Mouse (Mus musculus): ENCODE results near the gene Ninj1. TPM values are rescaled to one million over a fixed set of nuclear protein-coding genes. Genes with fewer than 3 reads are reported as not detected.

Gene Ninj1
- total RNA-seq, 2 experiments from 2014 or later = 49.0 to 51.9 TPM

DNA sequence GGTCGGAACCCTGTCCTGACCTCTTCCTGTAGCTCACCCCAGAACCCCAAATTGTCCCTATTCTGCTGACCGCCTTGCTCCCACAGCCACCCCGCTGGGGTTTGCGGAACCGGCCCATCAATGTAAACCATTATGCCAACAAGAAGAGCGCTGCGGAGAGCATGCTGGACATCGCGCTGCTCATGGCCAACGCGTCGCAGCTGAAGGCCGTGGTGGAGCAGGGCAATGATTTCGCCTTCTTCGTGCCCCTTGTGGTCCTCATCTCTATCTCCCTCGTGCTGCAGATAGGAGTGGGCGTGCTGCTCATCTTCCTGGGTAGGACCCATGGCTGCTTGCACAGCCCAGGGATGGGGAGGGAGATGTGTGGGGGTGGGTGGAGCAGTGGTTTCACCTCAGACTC lies 6.4 kb downstream of the Ninj1 start:
- DNase-seq (ENCODE audit: low spot score in 2 of 2) = no peak

DNA sequence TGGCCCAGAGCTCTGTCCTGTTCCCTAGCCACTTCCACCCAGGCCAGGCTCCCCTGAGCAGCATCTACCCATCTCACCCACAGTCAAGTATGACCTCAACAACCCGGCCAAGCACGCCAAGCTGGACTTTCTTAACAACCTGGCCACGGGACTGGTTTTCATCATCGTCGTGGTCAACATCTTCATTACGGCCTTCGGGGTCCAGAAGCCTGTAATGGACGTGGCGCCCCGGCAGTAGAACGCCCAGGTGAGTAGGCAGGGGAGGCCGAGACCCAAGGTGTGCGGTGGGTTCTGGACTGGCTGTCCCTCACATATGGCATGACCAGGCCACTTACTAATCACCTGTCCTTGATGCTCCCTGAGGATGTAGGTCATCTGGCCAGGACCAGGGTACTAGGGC lies 7.5 kb downstream of the Ninj1 start:
- DNase-seq (ENCODE audit: low spot score in 2 of 2) = no peak

DNA sequence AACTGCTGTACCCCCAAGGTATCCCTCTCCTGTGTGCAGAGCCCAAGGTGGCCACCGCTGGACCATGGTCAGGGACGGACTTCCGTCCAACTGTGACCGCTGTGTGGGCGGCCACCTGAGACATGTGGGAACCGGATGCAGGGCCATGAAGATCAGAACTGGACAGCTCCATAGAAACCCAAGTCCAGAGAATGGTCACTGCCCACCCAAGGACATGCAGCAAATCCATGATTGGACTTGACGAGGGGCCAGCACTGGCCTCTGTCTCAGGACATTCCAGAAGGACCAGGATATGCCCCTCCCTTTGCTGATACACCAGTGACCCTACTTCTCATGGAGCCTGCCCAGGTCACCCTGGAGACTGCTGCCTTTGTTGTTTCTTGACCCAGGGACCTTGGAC lies 8.4 kb downstream of the Ninj1 start:
- DNase-seq (ENCODE audit: low spot score in 2 of 2) = no peak

DNA sequence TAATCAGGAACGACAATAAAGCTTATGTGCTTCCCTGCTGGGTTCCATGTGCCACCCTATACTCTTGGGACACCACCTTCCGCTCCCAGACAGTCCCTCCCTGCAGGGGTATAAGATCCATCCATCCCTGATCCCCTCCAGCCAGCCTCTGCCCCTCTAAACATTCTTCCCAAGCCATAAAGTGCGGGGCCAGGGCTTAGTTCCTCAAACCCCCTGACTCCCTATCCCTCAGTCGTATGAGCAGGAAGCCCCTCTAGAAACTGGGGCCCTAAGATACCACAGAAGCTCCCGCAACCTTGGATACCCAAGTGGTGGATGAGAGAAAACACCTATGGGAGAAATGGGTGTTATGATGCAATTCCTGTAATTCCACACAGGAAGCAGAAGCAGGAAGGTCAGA lies 8.9 kb downstream of the Ninj1 start:
- no peak for DNase-seq (ENCODE audit: low spot score in 2 of 2)

DNA sequence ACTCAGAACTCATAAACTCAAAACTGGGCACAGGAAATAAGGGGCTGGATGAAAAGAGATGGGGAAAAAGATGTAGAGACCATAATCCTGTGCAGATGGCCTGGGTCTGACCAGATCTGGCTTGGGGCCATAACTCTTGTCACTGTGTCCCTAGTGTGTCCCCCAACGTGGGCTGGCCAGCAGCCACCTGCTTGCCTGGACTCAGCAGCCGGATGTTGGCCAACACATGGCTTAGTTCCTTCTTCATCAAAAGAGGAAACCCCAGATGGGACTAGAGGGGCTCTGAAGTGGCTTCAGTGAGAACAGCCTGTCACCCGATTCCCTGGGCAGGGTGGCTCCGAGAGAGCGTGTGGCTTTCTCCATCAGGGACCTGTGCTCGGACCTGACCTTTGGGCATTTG lies 9.5 kb downstream of the Ninj1 start:
- no peak for DNase-seq (ENCODE audit: low spot score in 2 of 2)

DNA sequence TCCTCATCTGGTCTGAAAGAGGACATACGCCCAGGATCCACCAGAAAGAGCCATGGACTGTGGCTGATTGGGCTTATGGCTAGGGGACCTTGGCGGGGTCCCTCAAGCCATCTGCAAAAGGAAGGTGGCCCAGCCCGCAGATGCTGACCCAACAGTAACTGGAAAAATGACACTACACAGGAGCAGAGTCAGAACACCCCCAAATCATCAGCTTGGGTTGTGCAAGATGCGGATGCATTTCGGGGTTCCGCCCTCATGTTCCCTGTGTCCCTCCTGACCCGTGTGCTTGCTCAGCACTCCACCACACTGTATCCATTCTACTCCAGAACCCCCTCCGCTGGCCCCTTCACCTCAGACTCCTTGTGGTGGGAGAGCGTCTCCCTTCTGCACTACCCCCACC lies 11.4 kb downstream of the Ninj1 start:
- DNase-seq (ENCODE audit: low spot score in 2 of 2) = no peak

DNA sequence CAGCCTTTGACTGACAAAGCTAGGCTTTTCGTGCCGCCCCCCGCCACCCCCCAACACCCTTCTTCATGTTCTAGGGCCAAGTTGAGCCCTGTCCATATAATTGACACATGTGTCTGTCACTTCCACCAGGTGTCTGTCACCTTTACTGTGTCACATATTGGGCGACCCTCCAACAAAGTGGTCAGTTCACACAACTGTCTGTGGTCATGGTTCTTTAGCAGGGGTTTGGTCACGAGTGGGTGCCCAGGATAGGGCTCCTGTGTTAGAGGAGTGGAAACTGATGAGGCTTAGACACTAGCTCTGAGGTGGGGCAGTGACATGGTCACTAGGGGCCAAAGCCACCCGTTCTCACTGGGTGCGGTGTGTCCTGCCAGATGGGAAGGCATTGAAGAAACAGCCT lies 12.6 kb downstream of the Ninj1 start:
- DNase-seq (ENCODE audit: low spot score in 2 of 2) = no peak

DNA sequence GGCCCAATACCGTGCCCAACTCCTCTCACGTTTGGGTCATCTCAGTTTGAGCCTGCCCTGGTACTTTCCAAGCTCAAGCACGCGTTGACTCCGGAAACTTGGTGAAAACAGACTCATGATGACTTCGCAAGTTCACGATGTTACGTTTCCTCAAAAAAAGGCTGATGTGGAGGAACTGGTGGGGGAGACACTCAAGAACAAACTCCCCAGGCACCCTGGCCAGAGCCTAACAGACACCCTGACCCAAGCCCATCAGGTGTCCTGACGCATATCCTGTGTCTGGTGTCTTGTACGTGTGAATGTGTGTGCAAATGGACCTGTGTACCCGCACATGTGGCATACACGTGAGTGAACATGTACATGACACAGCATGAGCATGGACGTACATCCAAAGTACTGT lies 13.4 kb downstream of the Ninj1 start:
- no peak for DNase-seq (ENCODE audit: low spot score in 2 of 2)

DNA sequence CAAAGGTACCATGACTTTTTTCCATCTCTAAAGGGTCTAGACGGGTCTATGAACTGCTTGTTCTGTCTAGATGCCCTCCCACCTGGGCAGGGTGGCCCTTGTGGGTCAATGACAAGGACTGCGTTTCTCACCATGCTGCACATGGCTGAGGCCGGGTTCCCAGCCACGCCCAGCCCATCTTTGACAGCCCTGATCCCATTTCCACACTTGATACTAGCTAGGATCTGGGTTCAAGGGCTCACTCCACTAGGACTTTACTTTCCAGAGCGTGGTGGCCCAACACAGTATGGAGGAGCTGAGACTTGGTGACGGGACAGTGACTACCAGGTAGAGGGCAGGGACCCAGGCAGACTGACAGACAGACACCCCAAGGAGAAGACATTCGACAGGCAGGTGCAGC lies 15.3 kb downstream of the Ninj1 start:
- DNase-seq (ENCODE audit: low spot score in 2 of 2) = no peak

DNA sequence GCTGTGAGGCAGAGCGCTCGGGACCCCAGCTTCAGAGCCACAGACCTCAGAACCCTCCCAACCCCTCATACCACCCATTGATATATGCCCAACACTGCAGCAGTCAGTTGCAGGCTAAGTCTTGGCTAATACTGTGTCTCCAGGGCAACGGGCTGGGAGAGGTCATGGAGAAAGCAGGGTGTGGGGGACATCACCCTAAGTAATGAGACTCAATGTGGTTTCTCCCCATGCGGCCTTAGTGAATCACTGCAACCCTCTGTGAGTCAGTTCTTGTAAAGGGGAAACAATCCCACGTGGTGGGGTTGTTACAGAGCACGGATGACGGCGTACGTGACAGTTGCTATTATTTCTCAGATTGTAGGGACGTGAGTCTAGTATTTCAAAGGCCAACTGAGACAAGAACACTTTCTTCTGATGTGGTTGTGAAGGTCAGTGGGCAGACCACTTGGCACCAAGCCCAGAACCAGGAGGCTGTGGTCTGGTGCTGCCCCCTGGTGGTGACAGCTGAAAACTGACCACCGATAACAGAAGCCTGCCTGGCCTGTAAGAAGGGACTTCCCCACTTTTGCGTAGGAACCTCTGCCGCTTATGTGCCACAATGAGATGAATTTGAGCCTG lies 18.2 kb downstream of the Ninj1 start:
- DNase-seq (ENCODE audit: low spot score in 2 of 2) = peak; percentile 85 to 89

DNA sequence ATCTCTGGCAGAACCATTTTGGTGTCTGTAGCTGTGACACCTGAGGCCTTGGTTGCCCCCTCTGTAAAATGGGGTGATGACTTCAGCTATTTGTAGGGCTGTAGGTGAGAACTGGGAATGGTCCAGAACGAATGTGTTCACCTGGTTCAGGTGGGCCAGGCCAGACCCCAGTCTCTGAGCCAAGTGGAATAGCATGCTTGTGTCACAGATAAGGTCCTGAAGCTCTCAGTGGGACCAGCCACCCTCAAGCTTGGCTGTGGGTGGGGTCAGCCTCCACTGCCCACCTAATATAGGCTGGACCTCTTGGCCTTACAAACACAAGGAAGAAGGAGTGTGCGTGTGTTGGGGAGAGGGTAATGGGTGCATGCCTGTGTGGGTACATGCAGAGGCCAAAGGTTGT lies 19.1 kb downstream of the Ninj1 start:
- DNase-seq (ENCODE audit: low spot score in 2 of 2) = no peak

DNA sequence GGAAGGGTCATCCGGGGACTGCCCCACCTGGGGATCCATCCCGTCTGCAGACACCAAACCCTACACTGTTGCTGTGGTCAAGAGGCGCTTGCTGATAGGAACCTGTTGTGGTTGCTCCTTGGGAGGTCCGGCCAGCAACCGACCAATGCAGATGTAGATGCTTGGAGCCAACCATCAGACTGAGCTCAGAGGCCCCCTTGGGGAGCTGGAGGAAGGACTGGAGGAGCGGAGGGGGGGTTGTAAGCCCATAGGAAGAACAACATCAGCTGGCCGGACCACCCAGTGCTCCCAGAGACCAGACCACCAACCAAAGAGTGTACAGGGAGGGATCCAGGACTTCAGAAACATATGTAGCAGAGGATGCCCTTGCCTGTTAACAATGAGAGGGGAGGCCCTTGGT lies 22.0 kb downstream of the Ninj1 start:
- DNase-seq (ENCODE audit: low spot score in 2 of 2) = no peak

DNA sequence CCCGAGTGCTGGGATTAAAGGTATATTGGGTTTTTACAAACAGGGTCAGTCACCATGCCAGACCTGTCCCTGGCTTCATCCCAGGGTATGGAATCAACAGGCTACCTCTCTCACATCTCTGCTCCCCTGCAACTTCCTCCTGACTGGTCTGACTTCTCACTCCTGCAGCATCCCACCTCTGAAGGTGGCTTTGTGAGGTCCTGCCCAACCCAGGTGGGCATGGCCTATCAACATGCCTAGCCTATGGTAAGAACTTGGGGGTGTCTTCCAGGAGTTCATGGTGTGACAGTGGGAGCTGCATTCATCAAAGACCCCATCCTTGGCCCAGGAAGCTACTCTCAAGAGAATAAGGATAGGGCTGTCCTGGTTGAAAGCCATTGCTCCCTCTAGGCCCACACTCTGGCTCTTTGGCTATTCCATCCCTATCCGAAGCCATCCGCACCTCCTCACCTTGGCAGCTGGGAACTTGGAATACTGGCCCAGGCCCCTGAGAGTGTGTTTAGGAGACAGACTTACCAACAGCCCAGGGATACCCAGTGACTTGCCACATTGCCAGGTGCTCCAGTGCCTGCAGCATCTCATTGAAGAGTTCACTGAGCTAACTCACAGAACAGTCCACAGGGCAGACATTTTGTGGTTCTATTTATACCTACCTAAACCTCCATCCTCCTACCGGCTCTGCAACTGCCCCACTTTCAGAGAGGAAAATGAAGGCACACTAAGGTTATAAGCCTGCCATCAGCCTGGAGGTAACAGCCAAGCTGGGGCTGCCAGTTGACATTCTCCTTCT lies 25.6 kb downstream of the Ninj1 start:
- no peak for DNase-seq (ENCODE audit: low spot score in 2 of 2)

DNA sequence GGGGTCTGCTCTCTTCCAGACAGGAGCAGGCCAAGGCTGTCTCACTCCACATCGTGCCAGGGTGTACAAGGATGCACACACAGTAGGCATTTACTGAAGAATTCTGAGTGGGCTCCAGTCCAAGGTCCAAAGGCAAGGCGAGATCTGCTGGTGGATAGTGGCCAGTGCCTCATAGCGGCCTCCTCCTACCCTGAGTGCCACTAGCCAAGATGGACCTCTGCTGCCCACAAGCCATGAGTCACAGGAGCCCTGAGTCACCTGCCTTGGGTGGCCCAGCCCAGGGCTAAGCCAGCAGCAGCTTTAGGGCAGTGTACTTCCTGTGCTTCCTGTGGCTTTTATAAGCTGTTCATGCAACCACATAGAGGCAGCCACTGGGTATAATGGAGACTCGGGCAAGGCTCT lies 26.2 kb downstream of the Ninj1 start:
- peak in 1 of 2 experiments; percentile 34 for DNase-seq (ENCODE audit: low spot score in 2 of 2)

DNA sequence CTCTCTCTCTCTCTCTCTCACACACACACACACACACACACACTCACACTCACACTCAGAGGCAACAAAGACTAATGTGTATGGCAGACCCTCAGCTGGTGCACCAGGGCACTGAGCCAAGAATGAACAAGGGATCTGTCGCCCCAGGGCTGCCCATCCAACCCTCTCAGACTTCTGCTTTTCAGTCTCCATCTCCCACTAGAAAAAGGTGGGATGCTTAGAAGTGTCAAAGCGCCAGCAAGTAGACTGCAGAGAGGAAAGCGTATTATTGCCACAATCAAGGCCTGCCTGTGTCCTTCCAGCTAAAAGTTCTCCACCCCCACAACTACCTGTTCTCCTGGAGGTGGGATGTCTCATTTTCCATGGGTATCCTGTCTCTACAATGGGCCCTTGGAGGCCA lies 27.2 kb downstream of the Ninj1 start:
- no peak for DNase-seq (ENCODE audit: low spot score in 2 of 2)

DNA sequence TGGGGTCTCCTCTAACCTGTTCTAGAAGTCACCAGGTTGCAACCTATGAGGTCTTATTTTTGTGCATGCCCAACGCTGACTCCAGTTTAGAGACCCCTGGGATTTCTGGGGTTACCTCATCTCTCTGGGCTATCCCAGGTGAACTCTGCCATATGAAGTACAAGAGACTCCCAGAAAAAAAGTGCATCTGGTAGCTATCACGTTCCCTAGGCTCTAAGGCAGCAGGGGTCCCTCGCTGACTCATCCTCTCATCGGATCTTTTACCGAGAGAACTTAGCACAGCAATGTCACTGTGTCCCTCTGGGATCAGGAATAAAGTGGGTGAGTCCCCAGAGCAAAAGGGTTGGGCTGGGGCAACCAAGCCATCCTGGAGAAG lies 27.8 kb downstream of the Ninj1 start:
- no peak for DNase-seq (ENCODE audit: low spot score in 2 of 2)

DNA sequence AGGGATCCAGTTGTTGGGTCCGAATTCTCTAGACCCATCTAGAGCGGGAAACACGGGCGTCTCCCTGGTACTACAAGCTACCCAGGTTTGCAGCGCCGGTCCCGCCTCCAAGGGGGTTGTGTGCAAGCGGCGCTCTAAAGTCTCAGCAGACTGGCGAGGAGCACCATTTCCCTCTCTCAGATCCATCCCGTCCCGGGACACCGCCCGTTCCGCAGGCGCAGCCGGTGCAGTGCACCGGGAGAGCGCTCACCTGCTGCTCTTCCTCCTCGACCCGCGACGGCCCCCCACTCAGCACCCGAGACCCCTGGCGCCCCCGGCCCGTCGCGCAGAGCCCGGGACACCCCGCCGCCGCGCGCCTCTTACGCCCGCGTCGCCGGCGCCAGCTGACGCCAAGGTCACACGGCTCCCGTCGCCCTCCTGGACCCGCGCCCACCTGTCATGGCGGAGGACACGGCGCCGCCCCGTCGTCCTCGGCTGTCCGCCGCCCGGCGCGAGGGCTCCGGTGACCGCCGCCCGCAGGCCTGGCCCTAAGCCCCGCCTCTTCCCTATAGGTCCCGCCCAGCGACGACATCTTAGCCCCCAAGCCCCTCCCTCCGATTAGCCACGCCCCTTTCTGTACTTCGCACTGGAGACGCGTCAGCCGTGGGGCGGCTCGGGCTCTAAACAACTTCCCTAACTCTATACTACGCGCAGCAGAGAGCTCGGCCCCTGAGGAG lies 28.4 kb downstream of the Ninj1 start, which contains the start of gene Card19:
TSS of gene Card19 (minus strand) at position 534 of the 716 bp plus-strand sequence.
- peak; percentile 77 to 92 for DNase-seq (ENCODE audit: low spot score in 2 of 2)

DNA sequence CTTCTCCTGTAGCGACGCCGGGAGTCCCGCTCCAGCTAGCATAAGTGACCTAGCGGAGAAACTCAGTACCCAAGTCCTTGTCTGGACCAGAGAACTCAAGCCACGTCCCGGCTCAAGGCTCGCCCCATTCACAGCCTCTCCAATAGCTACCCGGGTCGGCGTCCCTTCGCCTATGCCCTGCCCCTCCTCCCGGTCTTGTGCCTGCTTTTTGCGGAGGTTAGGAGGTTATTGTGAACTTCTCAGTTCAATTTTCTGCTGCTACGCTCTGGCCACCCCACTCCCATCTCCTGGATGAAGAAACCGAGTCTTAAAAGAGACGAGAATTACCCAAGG lies 28.9 kb downstream of the Ninj1 start:
- DNase-seq (ENCODE audit: low spot score in 2 of 2) = no peak

DNA sequence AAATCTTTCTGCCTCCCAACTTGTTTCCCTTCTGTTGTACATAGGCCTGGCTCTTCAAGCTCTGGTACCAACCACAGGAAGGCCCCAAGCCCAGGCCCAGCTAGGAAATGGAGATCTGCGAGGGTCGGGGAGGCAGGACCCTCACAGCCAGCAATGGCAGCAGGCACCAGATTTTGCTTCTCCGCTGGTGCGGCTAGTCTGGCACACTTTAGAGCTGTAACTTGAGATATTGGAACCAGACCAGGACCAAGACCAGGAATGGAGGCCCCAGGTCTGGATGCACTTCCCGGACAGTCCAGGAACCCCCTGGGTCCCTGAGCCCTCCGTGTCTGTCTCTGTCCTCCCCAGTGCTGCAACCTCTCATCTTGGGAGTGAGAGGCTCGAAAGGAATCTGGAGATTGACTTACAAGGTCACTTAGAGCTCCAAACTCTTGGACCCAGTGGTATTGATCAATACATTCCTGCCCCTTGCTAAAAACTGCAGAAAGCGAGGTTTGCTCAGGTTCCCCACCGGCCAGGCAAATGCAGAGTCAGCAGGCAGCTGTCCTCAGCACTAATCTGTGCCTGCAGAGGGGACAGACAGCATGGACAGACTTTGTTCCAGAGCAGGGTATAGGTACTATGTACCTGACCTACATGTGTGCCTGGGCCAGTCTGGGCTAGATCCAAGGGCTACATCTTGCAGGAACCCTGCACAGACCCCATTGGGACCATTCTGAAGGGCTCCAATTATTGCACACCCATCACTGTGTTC lies 29.7 kb downstream of the Ninj1 start:
- DNase-seq (ENCODE audit: low spot score in 2 of 2) = no peak

DNA sequence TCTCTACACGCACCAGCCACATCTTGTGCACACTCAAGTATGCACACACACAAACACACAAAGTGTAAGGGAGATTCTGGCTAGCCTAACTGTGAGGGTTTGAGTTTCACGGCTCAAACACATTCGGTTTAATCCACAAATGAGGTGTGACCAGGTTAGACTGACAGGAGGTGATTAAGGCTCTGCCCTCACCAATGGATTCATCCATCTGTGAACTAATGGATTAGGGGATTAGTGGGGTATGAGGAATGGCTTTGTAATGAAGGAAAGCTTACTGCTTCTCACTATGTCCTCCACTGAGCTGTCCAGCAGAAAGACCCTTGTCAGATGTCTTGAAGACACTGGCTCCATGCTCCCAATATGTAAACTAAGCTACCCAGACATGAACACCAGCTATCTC lies 31.4 kb downstream of the Ninj1 start:
- DNase-seq (ENCODE audit: low spot score in 2 of 2) = no peak

DNA sequence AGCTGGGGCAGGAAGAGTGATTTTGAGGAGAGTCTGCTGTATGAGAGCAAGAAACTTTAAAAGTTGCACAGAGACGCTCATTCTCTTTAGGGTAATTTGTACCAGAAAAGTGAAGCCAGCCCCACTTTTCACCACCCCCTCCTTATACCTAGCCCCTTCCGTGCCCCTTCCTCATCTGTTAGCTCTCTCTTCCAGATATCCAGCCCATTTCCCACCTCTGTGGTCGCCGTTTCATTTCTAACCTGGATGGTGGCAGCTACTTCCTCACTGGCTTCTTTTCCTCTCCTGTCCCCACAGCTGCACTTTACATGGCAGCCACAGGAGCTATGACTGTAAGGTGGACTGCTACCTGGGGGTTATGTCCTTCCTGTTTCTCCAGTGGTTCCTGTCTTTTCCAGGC lies 32.1 kb downstream of the Ninj1 start:
- DNase-seq (ENCODE audit: low spot score in 2 of 2) = no peak

DNA sequence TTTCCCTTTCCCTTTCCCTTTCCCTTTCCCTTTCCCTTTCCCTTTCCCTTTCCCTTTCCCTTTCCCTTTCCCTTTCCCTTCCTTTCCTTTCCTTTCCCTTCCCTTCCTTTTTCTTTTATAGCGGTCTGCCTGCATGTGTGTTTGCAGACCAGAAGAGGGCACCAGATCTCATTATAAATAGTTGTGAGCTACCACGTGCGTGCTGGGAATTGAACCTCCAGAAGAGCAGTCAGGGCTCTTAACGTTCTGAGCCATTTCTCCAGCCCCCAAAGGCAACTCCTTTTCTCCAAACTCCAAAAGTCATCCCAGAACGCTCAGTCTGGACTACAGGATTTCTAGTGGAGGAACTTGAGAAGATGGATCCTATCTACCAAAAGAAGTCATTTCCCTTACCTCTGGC lies 33.6 kb downstream of the Ninj1 start:
- no peak for DNase-seq (ENCODE audit: low spot score in 2 of 2)

Data from adrenal gland, postnatal 4 days (tissue).